Mouse (Mus musculus): ENCODE results near the gene Zer1.

The Zer1 gene

GRCm38 (mm10) chr2:30123729-30124471 lies 485 bp downstream of the Zer1 start:
- no peak for DNase-seq (ENCODE audit: low spot score)

GRCm38 (mm10) chr2:30122766-30123165 lies 1.6 kb downstream of the Zer1 start:
- no peak for DNase-seq (ENCODE audit: low spot score)

DNA sequence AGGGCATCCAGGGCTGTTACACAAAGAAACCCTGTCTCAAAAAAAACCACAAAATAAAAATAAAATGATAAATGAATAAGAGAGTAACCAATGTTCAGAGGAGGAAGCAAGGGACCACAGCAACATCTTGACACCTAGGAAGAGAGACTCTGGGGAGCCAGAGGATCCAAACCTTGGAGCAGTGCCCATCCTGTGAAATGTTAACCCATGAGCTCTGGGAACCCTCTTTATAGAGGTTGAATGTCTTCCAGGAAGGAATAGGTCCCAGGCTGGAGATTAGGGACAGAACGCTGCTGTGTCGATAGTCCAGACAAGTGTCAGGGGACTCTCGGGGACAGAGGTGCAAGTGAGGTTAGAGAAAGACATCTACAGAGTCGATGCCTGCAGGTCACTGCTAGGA lies 4.1 kb downstream of the Zer1 start:
- no peak for DNase-seq (ENCODE audit: low spot score)

DNA sequence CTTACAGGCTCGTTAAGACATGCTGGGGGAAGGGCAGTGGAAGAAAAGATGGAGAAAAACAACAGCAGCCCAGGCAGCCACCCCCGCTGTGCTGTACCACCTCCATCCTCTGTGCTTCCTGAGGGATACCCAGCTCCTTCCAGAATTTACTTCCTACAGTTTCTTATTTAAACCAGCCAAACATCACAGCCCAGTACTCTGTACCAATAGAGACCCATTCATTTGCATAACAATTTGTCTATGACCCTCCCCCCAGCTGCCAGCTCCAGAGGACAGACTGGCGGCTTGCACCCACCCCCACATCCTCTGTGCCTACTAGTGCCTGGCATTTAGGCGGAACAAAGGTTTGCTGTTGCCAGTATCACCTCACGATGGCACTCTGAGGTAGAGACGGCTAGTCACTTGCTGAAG lies 4.7 kb downstream of the Zer1 start:
- no peak for DNase-seq (ENCODE audit: low spot score)

- no peak for DNase-seq (ENCODE audit: low spot score)
Measured at GRCm38 (mm10) chr2:30112564-30112963, 11.8 kb downstream of the Zer1 start.

- no peak for DNase-seq (ENCODE audit: low spot score)
Measured at GRCm38 (mm10) chr2:30111500-30111899, 12.9 kb downstream of the Zer1 start.

- DNase-seq (ENCODE audit: low spot score) = no peak
Measured at GRCm38 (mm10) chr2:30108260-30108659, 16.1 kb downstream of the Zer1 start.

GRCm38 (mm10) chr2:30107646-30108045 lies 16.7 kb downstream of the Zer1 start:
- no peak for DNase-seq (ENCODE audit: low spot score)

GRCm38 (mm10) chr2:30106364-30106763 lies 18.0 kb downstream of the Zer1 start:
- DNase-seq (ENCODE audit: low spot score) = no peak

DNA sequence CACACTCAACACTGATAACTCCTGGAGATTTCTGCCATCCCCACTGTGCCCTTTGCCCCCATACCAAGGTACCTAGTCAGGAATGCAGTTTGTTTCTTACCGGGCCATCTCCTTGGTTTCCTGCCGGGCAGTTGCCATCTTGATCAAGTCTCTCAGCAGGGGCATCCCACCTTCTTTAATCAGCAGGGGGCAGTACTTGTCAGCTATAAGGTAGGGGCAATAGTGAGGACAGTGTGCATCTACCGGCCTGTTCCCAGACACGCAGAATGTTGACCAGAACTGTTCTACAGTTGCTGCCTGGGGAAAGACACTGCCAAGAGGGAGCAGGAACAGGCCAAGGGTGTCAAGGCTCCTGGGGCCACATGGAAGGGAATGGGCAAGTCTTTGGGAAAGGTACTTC lies 24.2 kb downstream of the Zer1 start:
- no peak for DNase-seq (ENCODE audit: low spot score)

- no peak for DNase-seq (ENCODE audit: low spot score)
Measured at GRCm38 (mm10) chr2:30095882-30096527, 28.4 kb downstream of the Zer1 start.

DNA sequence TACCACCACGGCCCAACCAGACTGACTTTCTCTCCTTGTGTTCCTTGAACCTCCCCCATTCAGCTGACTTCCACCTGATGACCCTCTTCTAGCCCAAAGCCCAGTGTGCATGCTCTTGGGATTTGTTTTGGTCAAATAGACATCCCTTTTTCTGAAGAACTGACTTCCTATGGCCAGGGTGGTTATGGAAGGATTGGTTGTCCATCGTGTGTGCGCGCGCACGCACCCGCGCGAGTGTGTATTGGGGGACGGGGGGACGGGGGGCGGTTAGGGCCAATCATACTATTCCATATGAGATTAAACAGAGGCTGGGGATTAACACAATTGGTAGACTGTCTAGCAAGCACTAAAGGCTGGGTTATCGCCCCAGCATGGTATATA lies 30.2 kb downstream of the Zer1 start:
- no peak for DNase-seq (ENCODE audit: low spot score)

- peak; percentile 93 for DNase-seq (ENCODE audit: low spot score)
Measured at GRCm38 (mm10) chr2:30093471-30094207, 30.7 kb downstream of the Zer1 start, which contains the start of gene Zdhhc12. Gene Zdhhc12, minus strand, starts transcription at chr2:30093648.

DNA sequence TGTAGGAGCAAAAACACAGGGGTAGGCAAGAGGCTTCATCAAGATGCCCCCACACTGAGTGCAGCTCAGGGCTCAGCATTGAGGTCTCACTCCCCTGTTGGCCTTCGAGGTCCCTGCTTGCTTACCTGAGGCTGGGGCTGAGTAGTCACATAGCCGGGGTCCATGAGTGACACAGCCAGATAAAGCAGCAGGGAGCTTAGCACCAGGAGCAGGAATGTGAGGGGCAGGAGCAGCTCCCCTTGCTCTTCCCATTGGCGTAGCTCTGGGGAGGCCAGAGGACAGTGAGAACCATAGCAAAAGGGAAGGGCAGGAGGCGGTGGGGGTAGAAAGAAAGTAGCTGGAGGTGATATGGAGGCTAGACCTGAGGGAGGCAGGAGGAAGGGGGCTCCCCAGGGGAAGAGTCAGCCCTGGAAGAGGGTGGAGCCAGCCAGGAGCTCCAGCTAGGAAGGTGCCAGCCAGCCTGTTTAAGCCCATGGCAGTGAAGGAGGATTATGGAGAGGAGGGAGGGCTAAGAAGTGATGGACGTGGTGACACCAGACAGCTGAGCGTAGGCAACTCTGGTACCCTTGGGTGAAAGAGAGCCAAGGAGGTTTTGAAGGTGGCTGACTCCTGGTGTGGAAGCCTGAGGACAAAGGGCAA lies 32.0 kb downstream of the Zer1 start:
- no peak for DNase-seq (ENCODE audit: low spot score)

DNA sequence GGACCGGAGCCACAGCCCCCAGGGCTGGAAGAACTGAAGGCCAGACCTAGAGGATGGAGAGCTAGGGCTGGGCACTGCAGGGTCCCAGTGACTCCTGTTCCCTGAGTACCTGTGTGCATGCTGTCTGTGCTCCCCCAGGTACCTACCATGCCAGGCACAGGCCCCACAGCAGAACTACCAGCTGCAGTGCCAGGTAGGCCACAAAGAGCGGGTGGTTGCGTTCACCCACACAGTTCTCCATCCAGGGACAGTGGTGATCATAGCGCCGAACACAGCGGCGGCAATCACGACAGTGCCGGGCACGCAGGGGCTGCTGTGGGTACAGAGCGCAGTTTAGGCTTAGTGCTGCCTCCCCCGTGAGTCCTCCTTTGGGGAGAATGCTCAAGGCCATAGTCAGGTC lies 32.9 kb downstream of the Zer1 start:
- no peak for DNase-seq (ENCODE audit: low spot score)

DNA sequence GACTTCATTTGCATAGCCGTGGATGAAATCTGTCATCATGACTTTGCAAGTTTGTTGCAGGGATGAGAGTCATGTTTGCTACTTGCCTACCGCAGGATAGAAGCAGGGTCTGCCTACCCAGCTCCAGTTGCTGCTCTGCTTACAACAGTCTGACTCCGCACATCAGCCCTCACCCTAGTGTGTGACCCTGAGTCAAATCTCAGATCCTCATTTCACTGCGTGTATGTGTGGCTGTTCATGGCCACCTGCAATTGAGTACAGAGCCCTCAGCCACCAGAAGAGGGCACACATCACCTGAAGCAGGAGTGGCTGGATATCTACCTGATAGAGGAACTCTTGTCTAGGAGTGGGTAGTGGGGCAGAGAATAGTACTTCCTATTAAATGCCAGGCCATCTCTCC lies 37.1 kb downstream of the Zer1 start:
- no peak for DNase-seq (ENCODE audit: low spot score)

- DNase-seq (ENCODE audit: low spot score) = no peak
Measured at GRCm38 (mm10) chr2:30084632-30085031, 39.8 kb downstream of the Zer1 start.

DNA sequence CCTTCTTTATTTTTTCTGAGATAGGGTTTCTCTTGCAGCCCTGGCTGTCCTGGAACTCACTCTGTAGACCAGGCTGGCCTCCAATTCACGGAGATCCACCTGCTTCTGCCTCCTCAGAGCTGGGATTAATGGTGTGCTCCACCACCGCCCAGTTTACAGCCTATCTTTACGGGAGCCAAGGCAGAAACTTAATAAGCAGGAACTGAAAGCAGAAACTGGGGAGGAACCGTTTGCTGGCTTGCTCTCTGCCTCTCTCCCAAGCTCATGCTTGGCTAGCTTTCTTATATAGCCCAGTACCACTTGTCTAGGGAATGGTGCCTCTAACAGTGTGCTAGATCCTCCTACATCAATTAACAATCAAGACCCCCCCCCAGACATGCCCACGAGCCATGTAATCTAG lies 40.3 kb downstream of the Zer1 start:
- DNase-seq (ENCODE audit: low spot score) = no peak

GRCm38 (mm10) chr2:30080181-30080800 lies 44.1 kb downstream of the Zer1 start:
- DNase-seq (ENCODE audit: low spot score) = no peak

DNA sequence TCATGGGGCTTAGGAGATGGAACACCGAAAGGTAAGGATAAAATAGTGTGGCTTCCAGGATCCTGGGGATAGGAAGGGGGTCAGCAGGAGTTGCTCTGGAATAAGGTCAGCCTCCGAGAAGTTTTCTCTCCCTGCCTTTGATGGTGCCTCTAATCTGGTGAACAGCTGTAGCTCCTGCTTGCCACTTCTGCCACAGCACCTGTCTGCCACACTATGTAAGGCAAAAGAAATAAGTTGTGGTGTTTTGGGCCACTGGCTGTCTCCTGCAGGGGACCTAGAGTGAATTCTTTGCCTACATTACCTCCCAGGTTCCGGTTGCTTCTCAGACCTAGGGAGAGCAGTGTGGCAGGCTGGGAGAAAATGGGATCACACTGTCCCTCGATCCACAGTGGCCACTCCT lies 45.6 kb downstream of the Zer1 start:
- no peak for DNase-seq (ENCODE audit: low spot score)

- no peak for DNase-seq (ENCODE audit: low spot score)
Measured at GRCm38 (mm10) chr2:30078349-30078712, 46.1 kb downstream of the Zer1 start.

All from spleen, adult 12 weeks (tissue).